Comparison of ENCODE assay signal across 12 mouse cellular contexts in genomic region chr15:99226090-99226489, GRCm38 (mm10). TPM values are rescaled to one million over a fixed set of nuclear protein-coding genes. Genes with fewer than 3 reads are reported as not detected.
A peak's percentile ranks its signal among the peaks of the same experiment; 100 is the strongest.
DNase-seq lines count a peak whose midpoint lies in the region; ATAC-seq lines count a peak whose summit lies in the region.
"Had no signal": no experiment of that assay in that cellular context is flagged by ENCODE, and none has a peak within 500 bp of the region (broad histone marks: within the 10 kb centered on the region; RNA-seq: fewer than 3 reads in every experiment).

No protein-coding gene starts in this region.

- no peak for ATAC-seq in kidney, embryonic 14.5 days (ENCODE audit: low FRiP score, low TSS enrichment)
- ATAC-seq in hindbrain, embryonic 15.5 days (ENCODE audit: low FRiP score, low read depth), result no peak
- ATAC-seq: inflammation-experienced regulatory T-cells, adult 6 months had no signal

- no peak overlapping the region; the same call in none of the 2 replicates for H3K4me2 ChIP-seq in kidney, embryonic 14.5 days (replicated peaks; ENCODE audit: low read depth, low read length)
- peak overlapping the region; percentile 57; the same call in 1 of the 2 replicates for H3K4me2 ChIP-seq in hindbrain, embryonic 15.5 days

- no peaks in the 10 kb centered on the region for H3K9me3 ChIP-seq in kidney, embryonic 14.5 days (ENCODE audit: control insufficient read depth, low read length)
- H3K9me3 ChIP-seq in embryonic facial prominence, embryonic 10.5 days, result no peaks in the 10 kb centered on the region
- H3K9me3 ChIP-seq in hindbrain, embryonic 15.5 days, result no peaks in the 10 kb centered on the region
- H3K9me3 ChIP-seq: G1E; neural tube, embryonic 12.5 days had no signal

- 20% methylated on average over 14 of the region's 14 CpGs for WGBS in kidney, embryonic 14.5 days
- 15% methylated on average over 14 of the region's 14 CpGs for WGBS in embryonic facial prominence, embryonic 10.5 days
- 16% methylated on average over 14 of the region's 14 CpGs for WGBS in hindbrain, embryonic 15.5 days

- no peaks in the 10 kb centered on the region for H3K36me3 ChIP-seq in kidney, embryonic 14.5 days (ENCODE audit: control insufficient read depth, insufficient read depth, low read length)
- H3K36me3 ChIP-seq in embryonic facial prominence, embryonic 10.5 days (replicated peaks), result no peaks in the 10 kb centered on the region
- no peaks in the 10 kb centered on the region for H3K36me3 ChIP-seq in hindbrain, embryonic 15.5 days
- H3K36me3 ChIP-seq: G1E; neural tube, embryonic 12.5 days had no signal

- H3K9ac ChIP-seq in kidney, embryonic 14.5 days (ENCODE audit: low read depth, low read length), result no peak overlapping the region
- no peak overlapping the region for H3K9ac ChIP-seq in hindbrain, embryonic 15.5 days
- H3K9ac ChIP-seq: neural tube, embryonic 12.5 days had no signal

- H3K27me3 ChIP-seq in kidney, embryonic 14.5 days (ENCODE audit: control insufficient read depth, insufficient read depth, low read length), result peaks cover 82% of the 10 kb centered on the region
- peaks cover 100% of the 10 kb centered on the region for H3K27me3 ChIP-seq in embryonic facial prominence, embryonic 10.5 days (replicated peaks; ENCODE audit: low read depth, poor library complexity, severe bottlenecking)
- peaks cover 74% of the 10 kb centered on the region for H3K27me3 ChIP-seq in hindbrain, embryonic 15.5 days

- peak overlapping the region; percentile 43; the same call in 1 of the 2 replicates for H3K4me3 ChIP-seq in kidney, embryonic 14.5 days (ENCODE audit: low read length)
- no peak overlapping the region for H3K4me3 ChIP-seq in embryonic facial prominence, embryonic 10.5 days
- peak overlapping the region; percentile 38; the same call in 1 of the 2 replicates for H3K4me3 ChIP-seq in hindbrain, embryonic 15.5 days
- H3K4me3 ChIP-seq: neural tube, embryonic 12.5 days had no signal

- H3K27ac ChIP-seq in kidney, embryonic 14.5 days (ENCODE audit: low read depth, low read length), result no peak overlapping the region
- H3K27ac ChIP-seq in embryonic facial prominence, embryonic 10.5 days (replicated peaks), result no peak overlapping the region
- no peak overlapping the region for H3K27ac ChIP-seq in hindbrain, embryonic 15.5 days (replicated peaks)
- H3K27ac ChIP-seq: neural tube, embryonic 12.5 days had no signal

- no peak for DNase-seq in kidney, postnatal 10 days
- DNase-seq in ES-CJ7 (ENCODE audit: low read depth, low spot score), result peak; percentile 69
- peak; percentile 20 for DNase-seq in embryonic facial prominence, embryonic 10.5 days (ENCODE audit: low spot score)
- no peak for DNase-seq in cerebellum, postnatal 25 days
- no peak for DNase-seq in kidney, adult 9 months
- DNase-seq: thymus, postnatal 4 days had no signal

- H3K4me1 ChIP-seq in kidney, embryonic 14.5 days (ENCODE audit: control insufficient read depth, insufficient read depth, low read length), result peaks cover 25% of the 10 kb centered on the region
- peaks cover 70% of the 10 kb centered on the region for H3K4me1 ChIP-seq in embryonic facial prominence, embryonic 10.5 days
- H3K4me1 ChIP-seq in hindbrain, embryonic 15.5 days (replicated peaks), result peaks cover 31% of the 10 kb centered on the region

RNA-seq across cellular contexts. Expression of gene Kcnh3, which starts 1.4 kb away (rescaled TPM):
- 0.46 and 1.4 TPM in 2 replicates for polyA plus RNA-seq in kidney, embryonic 14.5 days (2014; fragmentation: Nextera tagmentation; extraction: Ambion mirVana)
- polyA plus RNA-seq in embryonic facial prominence, embryonic 10.5 days (2016; fragmentation: Nextera tagmentation; extraction: Ambion mirVana), result 0.25 TPM in 2 replicates
- 0.81 and 1.5 TPM in 2 replicates for polyA plus RNA-seq in hindbrain, embryonic 15.5 days (2015; fragmentation: Nextera tagmentation; extraction: Ambion mirVana)
- polyA plus RNA-seq: G1E; inflammation-experienced regulatory T-cells, adult 6 months; liver, adult 2 months had no signal

RNA-seq across cellular contexts. Expression of gene Mcrs1, which starts 25.7 kb away (rescaled TPM):
- polyA plus RNA-seq in kidney, embryonic 14.5 days (2014; fragmentation: Nextera tagmentation; extraction: Ambion mirVana), result 180 and 182 TPM in 2 replicates
- polyA plus RNA-seq in embryonic facial prominence, embryonic 10.5 days (2016; fragmentation: Nextera tagmentation; extraction: Ambion mirVana), result 185 and 189 TPM in 2 replicates
- 203 and 209 TPM in 2 replicates for polyA plus RNA-seq in hindbrain, embryonic 15.5 days (2015; fragmentation: Nextera tagmentation; extraction: Ambion mirVana)

Comparison
In these comparisons a context has a peak if more than half of its experiments do, and no peak if none do; other contexts are left out.
1. DNase-seq: peak in ES-CJ7 (single experiment) and embryonic facial prominence, embryonic 10.5 days (single experiment); none in kidney, postnatal 10 days (single experiment), cerebellum, postnatal 25 days (0 of 2) and kidney, adult 9 months (single experiment).